Mouse (Mus musculus) intestine, postnatal 0 days (tissue): ENCODE measurements around the gene Lrrc4c. TPM values are rescaled to one million over a fixed set of nuclear protein-coding genes. Genes with fewer than 3 reads are reported as not detected.

Experiments used
- ATAC-seq: fragments of 200-750 bp; cut with Nextera tagmentation; 2 replicates; pipeline ENCODE4 v1.8.0; 2017; ENCODE audit warnings: mild to moderate bottlenecking, moderate TSS enrichment, moderate library complexity
- H3K27ac ChIP-seq: fragments of 300-500 bp; sonication (generic); 2 replicates; pipeline ENCODE4 v1.5.1; 2014; ENCODE audit warnings: mild to moderate bottlenecking, low read depth, low read length, moderate library complexity
- H3K27me3 ChIP-seq: fragments of 300-500 bp; sonication (generic); replicated peaks from 2 replicates; pipeline ENCODE4 v1.6.1; 2014; ENCODE audit warnings: low read length, mixed read lengths; ENCODE audit not compliant: control insufficient read depth, insufficient read depth
- H3K36me3 ChIP-seq: fragments of 300-500 bp; sonication (generic); 2 replicates; pipeline ENCODE4 v1.6.1; 2014; ENCODE audit warnings: mild to moderate bottlenecking, moderate library complexity; ENCODE audit not compliant: control insufficient read depth, insufficient read depth
- H3K4me1 ChIP-seq: fragments of 300-500 bp; sonication (generic); replicated peaks from 2 replicates; pipeline ENCODE4 v1.6.1; 2014; ENCODE audit warnings: antibody characterized with exemption, low read length, mixed read lengths; ENCODE audit not compliant: control insufficient read depth, insufficient read depth
- H3K4me2 ChIP-seq: fragments of 300-500 bp; sonication (generic); replicated peaks from 2 replicates; pipeline ENCODE4 v1.6.1; 2014; ENCODE audit warnings: low read depth, mild to moderate bottlenecking, moderate library complexity
- H3K4me3 ChIP-seq: fragments of 300-500 bp; sonication (generic); 2 replicates; pipeline ENCODE4 v1.5.1; 2014; ENCODE audit warnings: low read depth, low read length
- H3K9ac ChIP-seq: fragments of 300-500 bp; sonication (generic); 2 replicates; pipeline ENCODE4 v1.6.1; 2014; ENCODE audit warnings: mild to moderate bottlenecking, low read depth, low read length
- H3K9me3 ChIP-seq: fragments of 300-500 bp; sonication (generic); 2 replicates; pipeline ENCODE4 v1.6.1; 2016; ENCODE audit warnings: mixed run types; ENCODE audit not compliant: control insufficient read depth
- CTCF ChIP-seq: sonication (generic); IDR thresholded peaks from 2 replicates; pipeline ENCODE4 v1.5.1; 2016; ENCODE audit warnings: low read depth, mild to moderate bottlenecking, control low read depth, antibody characterized with exemption, moderate library complexity
- WGBS: fragments of 180-500 bp; shearing (Covaris S2); extraction: QIAGEN DNeasy Blood & Tissue Kit; methylation state at CpG from one replicate; pipeline ENCODE4 v1.1.7; 2014; 5-methylcytosine and 5-hydroxymethylcytosine counted together
- polyA plus RNA-seq: library from polyadenylated mRNA; unstranded; fragments of >200 nt; fragmentation: Nextera tagmentation; extraction: Ambion mirVana; gene quantifications from 2 replicates; pipeline ENCODE4 v1.2.1, GENCODE M21; 2015

Lrrc4c gene
- 1.1 and 1.2 TPM in 2 replicates for polyA plus RNA-seq

DNA sequence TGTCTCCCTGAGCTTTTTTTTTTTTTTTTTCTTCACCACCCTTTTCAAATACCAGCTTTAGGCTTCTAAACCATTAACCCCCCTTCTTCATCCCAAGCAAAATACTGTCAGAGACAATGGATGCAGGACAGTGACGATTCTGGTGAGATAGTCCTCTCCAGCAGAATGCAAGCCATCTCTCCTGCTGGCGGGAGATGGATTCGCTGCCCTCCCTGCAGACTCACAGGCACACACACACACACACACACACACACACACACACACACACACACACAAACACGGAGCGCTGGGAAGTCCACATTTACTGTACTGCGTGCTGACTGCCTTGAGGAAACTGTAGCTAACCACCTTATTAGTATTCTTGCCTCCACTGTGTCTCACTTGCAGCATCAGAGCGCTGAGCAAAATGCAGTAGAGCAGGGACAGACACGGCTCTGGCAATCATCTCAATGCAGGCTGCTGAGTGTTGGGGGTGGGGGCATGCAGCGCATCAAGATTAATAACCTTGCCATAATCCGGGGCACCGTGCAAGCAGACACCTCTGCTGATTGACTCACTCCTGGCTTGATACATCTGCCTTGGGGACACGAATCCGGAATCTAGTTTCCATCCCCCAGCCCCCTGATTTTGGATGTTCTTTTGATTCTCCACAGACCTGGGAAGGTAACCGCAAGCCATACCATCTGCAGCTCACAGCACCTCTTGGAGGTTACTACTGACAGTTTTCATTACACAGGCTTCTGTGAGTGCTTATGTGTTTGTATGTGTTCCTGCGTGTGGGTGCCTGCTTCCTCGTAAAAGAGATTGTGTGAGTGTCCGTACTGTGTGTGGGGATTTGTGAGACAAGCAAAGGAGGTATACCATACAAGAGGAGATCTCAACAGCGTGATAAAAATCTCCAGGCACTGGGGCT lies at the start of gene Lrrc4c:
Lrrc4c (plus strand) TSS at position 783 of the 913 bp plus-strand sequence.
- Histone ChIP-seq H3K27me3 (no peaks in the 10 kb centered on the region), H3K4me3 (no peak within 1 kb of the TSS), H3K36me3 (no peaks in the 10 kb centered on the region), H3K27ac (no peak within 1 kb of the TSS), H3K4me1 (no peaks in the 10 kb centered on the region; the same call in 1 of the 2 replicates), H3K4me2 (peak within 1 kb of the TSS; percentile 25; the same call in 1 of the 2 replicates), H3K9me3 (no peaks in the 10 kb centered on the region), H3K9ac (no peak within 1 kb of the TSS)
- 17% methylated on average over 18 of the region's 18 CpGs for WGBS
- no peak for TF ChIP-seq CTCF
- ATAC-seq, result no peak

- WGBS, result 68% methylated on average over 1 of the region's 1 CpGs
- Histone ChIP-seq H3K27ac (no peak overlapping the region), H3K4me3 (no peak overlapping the region), H3K4me1 (no peaks in the 10 kb centered on the region), H3K9me3 (no peaks in the 10 kb centered on the region), H3K27me3 (no peaks in the 10 kb centered on the region), H3K36me3 (no peaks in the 10 kb centered on the region), H3K9ac (no peak overlapping the region), H3K4me2 (no peak overlapping the region)
- TF ChIP-seq CTCF, result no peak
- ATAC-seq, result no peak
These were observed 42.9 kb upstream of the Lrrc4c start for GRCm38 (mm10) chr2:96275061-96275460.

DNA sequence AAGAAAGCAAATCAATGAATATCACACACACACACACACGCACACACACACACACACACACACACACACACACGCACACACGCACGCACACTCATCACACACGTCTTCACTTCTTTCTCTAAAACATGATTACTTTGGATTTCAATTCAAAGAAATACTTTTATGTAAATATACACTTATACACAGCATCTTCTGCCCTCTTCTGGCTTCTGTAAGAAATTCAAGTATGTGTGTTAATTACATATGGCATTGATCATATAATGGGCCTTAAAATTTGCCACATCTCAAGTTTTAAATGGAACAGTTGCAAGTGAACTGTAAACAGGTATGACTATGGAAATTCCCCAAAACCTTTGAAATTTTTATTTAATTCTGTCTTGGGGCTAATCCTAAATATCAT lies 35.0 kb upstream of the Lrrc4c start:
- Histone ChIP-seq H3K4me2 (no peak overlapping the region), H3K4me3 (no peak overlapping the region), H3K27me3 (no peaks in the 10 kb centered on the region), H3K27ac (no peak overlapping the region), H3K9ac (no peak overlapping the region), H3K9me3 (no peaks in the 10 kb centered on the region), H3K4me1 (no peaks in the 10 kb centered on the region), H3K36me3 (no peaks in the 10 kb centered on the region)
- WGBS, result 78% methylated on average over 5 of the region's 5 CpGs
- TF ChIP-seq CTCF, result peak; percentile 26; the same call in 1 of the 2 replicates
- ATAC-seq, result no peak

GRCm38 (mm10) chr2:96287512-96287911 lies 30.5 kb upstream of the Lrrc4c start:
- Histone ChIP-seq H3K27me3 (no peaks in the 10 kb centered on the region), H3K27ac (no peak overlapping the region), H3K4me1 (no peaks in the 10 kb centered on the region), H3K9me3 (no peaks in the 10 kb centered on the region), H3K4me2 (no peak overlapping the region), H3K9ac (no peak overlapping the region), H3K36me3 (no peaks in the 10 kb centered on the region), H3K4me3 (no peak overlapping the region)
- TF ChIP-seq CTCF, result no peak
- no peak for ATAC-seq
- 72% methylated on average over 4 of the region's 4 CpGs for WGBS

- Histone ChIP-seq H3K9me3 (no peaks in the 10 kb centered on the region), H3K4me1 (no peaks in the 10 kb centered on the region), H3K4me2 (no peak overlapping the region), H3K9ac (no peak overlapping the region), H3K27me3 (no peaks in the 10 kb centered on the region), H3K36me3 (no peaks in the 10 kb centered on the region), H3K4me3 (no peak overlapping the region), H3K27ac (no peak overlapping the region)
- WGBS, result 86% methylated on average over 1 of the region's 1 CpGs
- no peak for TF ChIP-seq CTCF
- ATAC-seq, result no peak
These were observed 27.4 kb upstream of the Lrrc4c start for GRCm38 (mm10) chr2:96290541-96290940.

GRCm38 (mm10) chr2:96315034-96315433 lies 2.9 kb upstream of the Lrrc4c start:
- H3K4me1 ChIP-seq, result no peaks in the 10 kb centered on the region; the same call in 1 of the 2 replicates
- no peak overlapping the region for H3K9ac ChIP-seq
- WGBS, result 21% methylated on average over 5 of the region's 5 CpGs
- no peaks in the 10 kb centered on the region for H3K27me3 ChIP-seq
- no peak overlapping the region for H3K27ac ChIP-seq
- H3K4me3 ChIP-seq, result no peak overlapping the region
- H3K9me3 ChIP-seq, result no peaks in the 10 kb centered on the region
- ATAC-seq, result no peak
- TF ChIP-seq CTCF, result no peak
- no peak overlapping the region for H3K4me2 ChIP-seq
- H3K36me3 ChIP-seq, result no peaks in the 10 kb centered on the region
